Mouse (Mus musculus) bone marrow macrophage, adult 2 months (primary cell): Measurements from ENCODE around the gene Ppp2r5b.

ENCODE experiments used
- CTCF ChIP-seq: IDR thresholded peaks from 2 replicates; pipeline ENCODE4 v1.5.1; 2012; ENCODE audit warnings: low read depth, mild to moderate bottlenecking, low read length, moderate library complexity
- POLR2A ChIP-seq: IDR thresholded peaks from 2 replicates; pipeline ENCODE4 v1.6.1; 2012; ENCODE audit warnings: mild to moderate bottlenecking, low read depth, low read length, borderline replicate concordance

GRCm38 (mm10) chr19:6272738-6273137 lies 37.1 kb upstream of the Ppp2r5b start:
- TF ChIP-seq CTCF (no peak), POLR2A (no peak)
